Mouse (Mus musculus): ENCODE results near the gene Tmem184a. TPM values are rescaled to one million over a fixed set of nuclear protein-coding genes. Genes with fewer than 3 reads are reported as not detected.

The Tmem184a gene
- polyA plus RNA-seq, 1 experiment from 2014 or later, result 1.8 TPM

DNA sequence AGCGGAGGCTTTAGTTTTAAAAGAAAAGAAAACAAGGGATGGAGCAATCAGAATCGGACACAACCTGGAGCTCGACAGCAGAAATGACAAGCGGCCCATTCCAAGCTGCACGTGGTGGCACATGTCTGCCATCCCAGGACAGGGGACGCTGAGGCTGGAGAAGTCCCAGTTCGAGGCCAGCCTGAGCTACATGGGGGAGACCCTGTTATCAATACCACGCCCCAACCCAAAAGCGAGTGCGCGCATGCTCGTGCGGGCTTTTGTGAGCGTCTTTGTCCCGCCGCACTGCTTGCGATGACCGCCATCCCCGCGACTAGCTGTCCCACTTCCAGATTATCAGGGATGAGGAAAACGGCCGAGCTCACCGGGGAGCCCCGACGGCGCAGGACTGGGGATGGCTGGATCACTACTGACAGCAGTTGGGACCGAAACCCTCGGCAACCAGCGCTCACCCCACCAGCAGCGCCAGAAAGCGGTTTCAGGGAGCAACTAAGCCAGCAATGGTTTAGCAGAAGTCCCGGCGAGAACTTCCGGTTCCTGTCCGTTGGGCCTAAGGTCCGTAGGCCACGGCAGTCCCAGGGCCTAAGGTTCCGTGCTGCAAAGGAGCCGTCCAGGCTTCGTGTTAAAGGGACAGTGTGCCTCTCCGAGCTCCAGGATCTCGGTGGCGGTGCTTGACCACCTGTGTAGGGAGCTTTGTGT lies 6.8 kb upstream of the Tmem184a start, which contains the start of the genes Gm26938 and Psmg3:
Gm26938 (minus strand) TSS at position 51 of the 699 bp plus-strand sequence.
Psmg3 (minus strand) TSS at position 529 of the 699 bp plus-strand sequence.
- peak within 1 kb of the TSS; percentile 89 for H3K9ac ChIP-seq
- peak within 1 kb of the TSS; percentile 70; the same call in 1 of the 2 replicates for H3K27ac ChIP-seq
- peak within 1 kb of the TSS; percentile 98 for H3K4me2 ChIP-seq (replicated peaks)
- H3K36me3 ChIP-seq, result peaks cover 32% of the 10 kb centered on the region
- peak within 1 kb of the TSS; percentile 94 for H3K4me3 ChIP-seq
- H3K9me3 ChIP-seq, result no peaks in the 10 kb centered on the region
- H3K27me3 ChIP-seq, result no peaks in the 10 kb centered on the region
- peak; percentile 87 for ATAC-seq (ENCODE audit: low FRiP score, low read depth)
- H3K4me1 ChIP-seq, result peaks cover 21% of the 10 kb centered on the region
- WGBS, result under 1% methylated on average over 43 of the region's 43 CpGs

DNA sequence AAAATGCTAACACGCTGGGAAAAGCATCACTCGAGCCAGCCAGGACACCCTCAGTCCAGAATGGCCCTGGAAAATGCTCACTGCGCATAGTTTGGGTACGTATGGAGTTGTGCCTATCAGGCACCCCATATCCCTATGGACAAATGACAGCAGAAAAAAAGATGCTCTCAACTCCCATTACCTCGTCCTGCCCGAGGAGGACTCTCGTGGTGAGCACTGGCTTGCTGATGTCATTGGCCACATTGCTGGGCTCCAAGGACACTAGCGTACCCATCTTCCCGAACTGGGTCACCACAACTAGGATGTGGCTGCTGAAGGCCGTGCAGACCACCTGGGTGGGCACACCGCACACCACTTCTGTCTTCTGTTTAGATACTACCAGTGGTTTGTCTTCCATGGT lies 6.2 kb upstream of the Tmem184a start:
- peaks cover 23% of the 10 kb centered on the region for H3K4me1 ChIP-seq
- peak overlapping the region; percentile 94 for H3K4me3 ChIP-seq
- peak overlapping the region; percentile 98 for H3K4me2 ChIP-seq (replicated peaks)
- H3K9me3 ChIP-seq, result no peaks in the 10 kb centered on the region
- H3K9ac ChIP-seq, result peak overlapping the region; percentile 89
- 43% methylated on average over 11 of the region's 11 CpGs for WGBS
- no peaks in the 10 kb centered on the region for H3K27me3 ChIP-seq
- ATAC-seq (ENCODE audit: low FRiP score, low read depth), result no peak
- H3K36me3 ChIP-seq, result peaks cover 33% of the 10 kb centered on the region
- H3K27ac ChIP-seq, result no peak overlapping the region

DNA sequence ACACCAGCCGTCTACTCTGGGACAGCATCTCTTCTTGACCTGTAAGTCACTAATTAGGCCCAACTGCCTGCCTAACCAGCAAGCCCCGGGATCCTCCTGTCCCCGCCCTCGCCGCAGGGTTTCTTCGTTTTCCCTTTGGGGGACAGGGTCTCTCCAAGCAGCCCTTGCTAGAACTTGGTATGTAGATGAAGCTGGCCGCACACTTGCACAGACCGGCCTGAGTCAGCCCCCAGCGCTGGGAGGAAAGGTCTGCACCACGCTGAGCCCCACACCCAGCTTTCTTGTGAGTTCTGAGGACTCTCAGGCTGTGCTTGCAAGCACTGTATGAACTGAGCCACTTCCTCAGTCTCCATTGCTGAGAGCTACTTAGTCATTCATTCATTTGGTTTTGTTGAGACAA lies 4.8 kb upstream of the Tmem184a start:
- ATAC-seq (ENCODE audit: low FRiP score, low read depth), result no peak
- H3K36me3 ChIP-seq, result peaks cover 33% of the 10 kb centered on the region
- no peak overlapping the region for H3K4me2 ChIP-seq (replicated peaks)
- H3K4me3 ChIP-seq, result no peak overlapping the region
- H3K27me3 ChIP-seq, result no peaks in the 10 kb centered on the region
- H3K27ac ChIP-seq, result no peak overlapping the region
- H3K9me3 ChIP-seq, result no peaks in the 10 kb centered on the region
- H3K4me1 ChIP-seq, result peaks cover 23% of the 10 kb centered on the region
- WGBS, result 91% methylated on average over 10 of the region's 10 CpGs
- no peak overlapping the region for H3K9ac ChIP-seq

DNA sequence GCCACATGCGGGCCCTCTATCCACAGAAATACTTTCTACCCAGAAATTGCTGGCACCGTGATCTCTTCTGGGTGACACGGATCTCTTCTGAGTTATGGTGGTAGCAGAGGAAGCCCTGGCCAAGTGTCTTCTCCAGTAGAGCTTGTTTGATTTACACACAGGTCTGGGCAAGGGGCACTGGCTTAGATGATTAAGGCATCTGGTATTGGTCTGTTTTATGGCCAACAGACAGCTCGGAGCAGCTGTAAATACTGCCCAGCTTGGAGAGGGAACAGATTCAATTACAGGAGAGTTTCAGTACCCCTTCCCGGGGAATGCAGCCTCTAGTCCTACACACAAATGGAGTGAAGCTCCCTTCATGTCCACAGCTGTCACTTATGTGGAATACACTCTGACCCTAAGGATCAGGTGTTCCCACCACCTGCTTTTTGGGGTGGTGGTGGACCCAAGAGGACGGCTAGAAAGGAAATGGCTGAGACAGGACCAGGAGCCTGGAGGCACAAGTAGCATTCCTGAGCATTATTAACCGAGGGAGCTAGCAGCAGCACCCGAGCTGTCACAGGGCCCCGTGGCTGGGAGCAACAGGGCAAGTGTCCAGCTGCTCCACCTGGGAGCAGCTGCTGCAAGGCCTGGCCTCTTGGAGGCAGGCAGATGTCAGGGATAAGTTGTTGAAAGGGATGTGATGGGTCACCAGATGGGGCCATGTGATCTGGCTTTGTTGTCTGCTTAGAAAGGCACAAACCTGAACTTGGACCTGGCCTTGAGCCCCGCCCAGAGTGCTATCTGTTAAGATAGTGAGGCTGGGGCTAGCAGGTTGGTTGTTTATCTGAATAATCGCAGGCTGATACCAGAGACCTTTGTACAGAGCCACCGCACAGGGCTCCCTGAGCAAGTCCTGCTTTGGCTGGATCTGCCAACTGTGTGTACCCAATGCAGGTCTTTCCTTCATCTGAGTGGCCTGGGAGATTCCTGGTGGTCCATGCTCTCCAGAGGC lies 2.0 kb upstream of the Tmem184a start:
- H3K27me3 ChIP-seq, result no peaks in the 10 kb centered on the region
- ATAC-seq (ENCODE audit: low FRiP score, low read depth), result peak; percentile 52
- no peak overlapping the region for H3K4me2 ChIP-seq (replicated peaks)
- H3K9me3 ChIP-seq, result no peaks in the 10 kb centered on the region
- peak overlapping the region; percentile 51; the same call in 1 of the 2 replicates for H3K9ac ChIP-seq
- 35% methylated on average over 12 of the region's 12 CpGs for WGBS
- no peak overlapping the region for H3K4me3 ChIP-seq
- H3K27ac ChIP-seq, result 0 out of 2 replicates have a peak overlapping the region, but pooled peaks have one; percentile 6
- peaks cover 23% of the 10 kb centered on the region for H3K4me1 ChIP-seq
- H3K36me3 ChIP-seq, result peaks cover 33% of the 10 kb centered on the region

DNA sequence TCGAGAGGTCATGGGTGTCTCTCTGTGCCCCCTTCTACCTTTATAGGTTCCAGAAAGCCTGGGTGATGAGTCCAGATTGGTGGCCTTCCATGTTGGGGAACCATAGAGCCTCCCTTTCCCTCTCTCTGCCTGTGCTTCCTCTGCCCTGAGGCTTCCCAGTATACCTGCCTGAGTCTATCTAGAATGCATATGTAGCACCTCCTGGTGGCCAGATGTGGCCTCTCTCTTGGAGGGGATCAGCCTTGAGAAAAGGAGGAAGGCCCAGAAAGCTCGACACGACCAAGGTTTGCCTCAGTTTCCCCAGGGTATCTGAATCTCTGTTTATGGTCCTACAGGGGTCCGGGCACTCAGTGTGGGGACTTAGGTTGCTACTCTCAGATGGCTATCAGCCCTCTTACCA lies 916 bp downstream of the Tmem184a start:
- no peak for ATAC-seq (ENCODE audit: low FRiP score, low read depth)
- WGBS, result 54% methylated on average over 4 of the region's 4 CpGs
- H3K4me3 ChIP-seq, result no peak overlapping the region
- H3K4me2 ChIP-seq (replicated peaks), result no peak overlapping the region
- H3K27me3 ChIP-seq, result peaks cover 26% of the 10 kb centered on the region
- peaks cover 11% of the 10 kb centered on the region; the same call in 1 of the 2 replicates for H3K4me1 ChIP-seq
- H3K36me3 ChIP-seq, result peaks cover 24% of the 10 kb centered on the region
- no peaks in the 10 kb centered on the region for H3K9me3 ChIP-seq
- H3K9ac ChIP-seq, result no peak overlapping the region
- H3K27ac ChIP-seq, result no peak overlapping the region

DNA sequence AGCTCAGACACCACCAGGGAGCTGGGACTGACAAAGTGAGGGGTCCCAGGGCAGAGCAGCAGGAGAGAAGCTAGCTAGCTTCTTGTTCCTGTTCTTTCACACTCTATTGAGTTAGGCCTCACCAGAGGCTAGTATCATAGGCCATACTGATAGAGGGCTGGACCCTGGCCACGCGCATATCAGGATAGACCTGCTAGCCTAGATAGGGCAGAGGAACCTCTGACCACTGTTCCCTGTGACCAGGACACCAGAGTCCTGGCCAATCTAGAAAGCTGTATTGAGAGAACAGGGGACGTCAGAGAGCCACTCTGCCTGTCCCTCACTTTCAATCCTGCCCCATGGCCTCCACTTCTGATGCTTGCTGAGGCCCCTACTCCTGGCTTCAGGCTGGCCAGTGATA lies 1.7 kb downstream of the Tmem184a start:
- Histone ChIP-seq H3K27me3 (peaks cover 33% of the 10 kb centered on the region), H3K4me3 (no peak overlapping the region), H3K27ac (no peak overlapping the region), H3K4me2 (replicated peaks) (no peak overlapping the region), H3K9ac (no peak overlapping the region), H3K9me3 (no peaks in the 10 kb centered on the region), H3K36me3 (peaks cover 17% of the 10 kb centered on the region), H3K4me1 (peaks cover 11% of the 10 kb centered on the region; the same call in 1 of the 2 replicates)
- ATAC-seq (ENCODE audit: low FRiP score, low read depth), result no peak
- 85% methylated on average over 3 of the region's 3 CpGs for WGBS

DNA sequence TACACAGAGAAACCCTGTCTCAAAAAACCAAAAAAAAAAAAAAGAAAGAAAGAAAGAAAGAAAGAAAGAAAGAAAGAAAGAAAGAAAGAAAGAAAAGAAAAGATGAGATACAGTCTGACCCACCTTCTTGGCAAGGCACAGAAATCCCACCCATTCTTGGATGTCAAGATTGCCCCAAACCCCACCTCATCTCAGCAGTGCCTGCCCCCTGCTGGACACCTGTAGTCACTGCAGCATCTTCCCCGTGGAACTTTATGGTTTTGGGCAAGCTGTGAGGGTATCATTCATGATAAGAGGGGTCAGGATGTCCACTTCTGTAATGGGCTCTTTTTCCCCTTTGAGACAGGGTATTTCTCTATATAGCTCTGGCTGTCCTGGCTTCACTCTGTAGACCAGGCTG lies 2.4 kb downstream of the Tmem184a start:
- H3K4me3 ChIP-seq, result no peak overlapping the region
- H3K9me3 ChIP-seq, result no peaks in the 10 kb centered on the region
- H3K27ac ChIP-seq, result no peak overlapping the region
- peaks cover 9% of the 10 kb centered on the region; the same call in 1 of the 2 replicates for H3K4me1 ChIP-seq
- no peak overlapping the region for H3K4me2 ChIP-seq (replicated peaks)
- peaks cover 41% of the 10 kb centered on the region for H3K27me3 ChIP-seq
- no peak for ATAC-seq (ENCODE audit: low FRiP score, low read depth)
- WGBS, result 4% methylated on average over 1 of the region's 1 CpGs
- H3K9ac ChIP-seq, result no peak overlapping the region
- peaks cover 9% of the 10 kb centered on the region for H3K36me3 ChIP-seq

DNA sequence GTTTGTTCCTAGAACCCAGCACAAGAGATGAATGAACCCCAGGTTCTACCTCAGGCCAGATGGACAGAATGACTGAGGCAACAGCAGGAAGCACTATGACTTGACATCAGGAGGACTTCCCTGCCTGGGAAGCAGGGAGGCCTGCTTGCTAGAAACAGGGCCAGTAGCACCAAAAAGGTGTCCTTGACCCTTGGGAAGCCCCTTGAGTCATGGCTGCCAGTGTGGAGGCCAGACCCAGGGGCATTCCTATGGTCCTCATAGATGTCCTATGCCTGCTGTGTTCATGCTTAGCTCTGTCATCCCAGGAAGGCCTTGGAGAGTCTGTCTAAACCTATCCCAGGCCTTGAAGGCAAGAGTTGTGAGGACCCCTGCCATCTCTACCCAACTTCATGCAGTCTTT lies 3.3 kb downstream of the Tmem184a start:
- Histone ChIP-seq H3K27me3 (peaks cover 49% of the 10 kb centered on the region), H3K4me3 (no peak overlapping the region), H3K4me2 (replicated peaks) (no peak overlapping the region), H3K36me3 (peaks cover under 1% of the 10 kb centered on the region; the same call in 1 of the 2 replicates), H3K27ac (no peak overlapping the region), H3K4me1 (0 out of 2 replicates have a peak, but pooled peaks cover 3% of the 10 kb centered on the region), H3K9me3 (no peaks in the 10 kb centered on the region), H3K9ac (no peak overlapping the region)
- ATAC-seq (ENCODE audit: low FRiP score, low read depth), result no peak

DNA sequence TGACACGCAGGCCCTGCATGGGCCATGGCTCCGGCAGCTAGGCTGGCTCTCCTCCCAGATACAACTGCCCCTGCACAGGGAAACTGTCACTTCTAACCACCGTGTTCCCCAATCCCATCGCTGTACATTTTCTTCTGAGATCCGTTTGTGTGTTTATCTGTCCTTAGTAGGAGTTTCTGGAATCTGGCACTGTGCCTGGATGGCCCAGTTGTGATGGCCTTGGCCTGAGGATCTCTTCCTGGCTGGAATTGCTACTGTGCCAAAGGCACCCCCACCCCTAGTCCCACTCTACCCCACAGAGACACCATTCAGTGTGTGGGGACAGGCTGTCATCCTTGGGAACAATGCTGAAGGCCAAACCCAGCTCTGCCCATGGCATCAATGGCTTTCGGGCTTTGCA lies 3.8 kb downstream of the Tmem184a start:
- no peak overlapping the region for H3K27ac ChIP-seq
- no peak overlapping the region for H3K4me3 ChIP-seq
- 79% methylated on average over 6 of the region's 6 CpGs for WGBS
- no peak overlapping the region for H3K4me2 ChIP-seq (replicated peaks)
- no peaks in the 10 kb centered on the region for H3K9me3 ChIP-seq
- no peak for ATAC-seq (ENCODE audit: low FRiP score, low read depth)
- H3K9ac ChIP-seq, result no peak overlapping the region
- no peaks in the 10 kb centered on the region for H3K36me3 ChIP-seq
- H3K27me3 ChIP-seq, result peaks cover 53% of the 10 kb centered on the region
- H3K4me1 ChIP-seq, result 0 out of 2 replicates have a peak, but pooled peaks cover under 1% of the 10 kb centered on the region

DNA sequence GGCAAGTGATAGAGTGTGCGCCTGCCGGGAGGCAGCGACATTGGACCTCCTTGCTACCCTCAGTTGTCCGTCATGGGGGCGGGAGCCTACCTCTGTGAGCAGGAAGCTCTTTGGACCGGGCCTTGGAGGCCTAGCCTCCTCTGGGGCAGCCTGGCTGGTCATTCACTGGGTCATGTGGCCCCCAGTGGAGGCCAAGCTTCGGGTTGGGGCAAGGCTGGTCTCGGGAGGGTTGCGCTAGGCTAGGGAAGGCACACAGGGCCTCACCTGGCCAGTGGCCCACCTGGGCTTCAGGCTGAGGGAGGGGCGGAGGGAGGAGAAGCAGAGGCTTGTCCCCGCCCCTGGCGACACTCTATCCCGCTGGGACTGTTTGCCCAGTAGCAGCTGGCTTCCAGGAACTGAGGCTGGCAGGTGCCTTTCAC lies 5.7 kb downstream of the Tmem184a start:
- no peak overlapping the region for H3K27ac ChIP-seq
- ATAC-seq (ENCODE audit: low FRiP score, low read depth), result no peak
- peaks cover 55% of the 10 kb centered on the region for H3K27me3 ChIP-seq
- H3K4me1 ChIP-seq, result no peaks in the 10 kb centered on the region
- WGBS, result 4% methylated on average over 13 of the region's 13 CpGs
- no peaks in the 10 kb centered on the region for H3K9me3 ChIP-seq
- H3K4me2 ChIP-seq (replicated peaks), result peak overlapping the region; percentile 5
- no peaks in the 10 kb centered on the region for H3K36me3 ChIP-seq
- no peak overlapping the region for H3K9ac ChIP-seq
- H3K4me3 ChIP-seq, result no peak overlapping the region

DNA sequence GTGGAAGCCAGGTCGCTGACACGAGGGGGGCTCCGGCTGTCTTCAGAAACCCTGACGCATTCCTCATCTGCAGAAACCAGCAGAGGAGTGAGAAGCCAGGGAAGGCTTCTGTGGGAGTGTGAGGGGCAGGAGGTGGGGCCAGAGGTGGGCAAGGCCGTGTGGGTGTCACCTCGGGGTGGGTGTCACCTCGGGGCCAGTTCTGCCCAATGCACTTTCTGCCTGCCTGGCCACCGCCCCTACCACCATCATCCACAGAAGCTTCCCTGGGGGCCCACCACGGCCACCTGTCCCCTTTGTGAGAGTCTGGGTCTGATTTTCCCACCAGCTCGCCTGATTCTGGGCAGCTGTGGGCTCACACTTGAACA lies 6.6 kb downstream of the Tmem184a start:
- no peak for ATAC-seq (ENCODE audit: low FRiP score, low read depth)
- no peaks in the 10 kb centered on the region for H3K4me1 ChIP-seq
- 19% methylated on average over 10 of the region's 10 CpGs for WGBS
- no peaks in the 10 kb centered on the region for H3K9me3 ChIP-seq
- no peak overlapping the region for H3K4me3 ChIP-seq
- H3K27me3 ChIP-seq, result peaks cover 55% of the 10 kb centered on the region
- H3K36me3 ChIP-seq, result no peaks in the 10 kb centered on the region
- no peak overlapping the region for H3K4me2 ChIP-seq (replicated peaks)
- no peak overlapping the region for H3K27ac ChIP-seq
- 0 out of 2 replicates have a peak overlapping the region, but pooled peaks have one; percentile 8 for H3K9ac ChIP-seq
